Mouse (Mus musculus) thymus, postnatal 0 days (tissue): ENCODE measurements around the gene Tdrd12. TPM values are rescaled to one million over a fixed set of nuclear protein-coding genes. Genes with fewer than 3 reads are reported as not detected.
"Not testable (repeated sequence)": the region's sequence is repeated elsewhere in the genome, so short reads cannot be mapped to it uniquely, and the experiment has no call there.

Experiments
- DNase-seq: peaks from one replicate; pipeline ENCODE4 v3.0.0-alpha.2; 2015; ENCODE audit warnings: low spot score
- polyA plus RNA-seq: library from polyadenylated mRNA; unstranded; fragments of >200 nt; fragmentation: Nextera tagmentation; extraction: Ambion mirVana; gene quantifications from 2 replicates; pipeline ENCODE4 v1.2.1, GENCODE M21; 2015

Gene Tdrd12
- polyA plus RNA-seq = not detected in 2 replicates

DNA sequence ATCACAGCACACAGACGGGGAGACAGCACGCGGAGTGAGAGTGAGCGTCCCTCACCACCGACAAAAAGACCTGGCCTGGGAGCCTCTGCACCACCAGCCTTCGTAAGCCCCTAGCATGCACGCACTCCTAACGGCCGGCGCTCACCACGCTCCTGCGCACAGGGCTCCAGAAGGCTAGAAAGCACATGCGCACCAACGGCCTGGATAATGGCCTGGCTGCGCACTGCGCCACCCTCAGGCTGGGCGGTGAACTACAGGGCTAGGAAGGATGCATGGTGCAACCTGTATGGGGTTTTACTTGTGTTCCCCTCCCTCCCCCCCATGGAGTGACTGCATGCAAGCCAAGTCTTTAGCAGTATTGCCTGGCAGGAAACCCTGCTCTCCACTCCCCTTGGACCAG is at the start of gene Tdrd12:
Gene Tdrd12, minus strand, starts transcription at position 184 of the 400 bp plus-strand sequence.
- DNase-seq = no peak

DNA sequence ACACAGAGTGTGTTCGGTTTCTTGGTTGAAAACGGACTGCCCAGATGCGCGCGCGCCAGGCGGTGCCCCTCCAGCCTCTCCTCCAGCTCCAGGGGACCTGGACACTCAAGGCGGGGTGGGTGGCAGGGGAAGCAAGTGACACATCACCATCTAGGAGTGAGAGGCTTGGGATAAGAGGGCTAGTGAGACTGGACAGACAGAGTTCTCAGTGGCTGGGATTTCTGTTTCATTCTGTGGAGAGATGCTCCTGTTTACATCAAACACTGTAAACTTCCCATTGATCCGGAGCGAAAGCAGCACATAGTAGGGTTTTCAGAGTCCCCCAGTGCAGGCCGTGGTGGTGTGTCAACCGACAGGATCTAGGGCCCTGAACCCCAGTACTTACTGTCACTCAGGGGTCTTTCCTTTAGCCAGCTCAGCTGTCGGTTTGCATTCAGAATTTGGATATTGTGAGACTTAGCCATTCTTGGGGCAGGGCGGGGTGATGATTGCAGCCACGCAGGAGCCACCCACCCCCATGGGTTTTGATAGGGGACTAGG is 49.4 kb upstream of the Tdrd12 start:
- no peak for DNase-seq

DNA sequence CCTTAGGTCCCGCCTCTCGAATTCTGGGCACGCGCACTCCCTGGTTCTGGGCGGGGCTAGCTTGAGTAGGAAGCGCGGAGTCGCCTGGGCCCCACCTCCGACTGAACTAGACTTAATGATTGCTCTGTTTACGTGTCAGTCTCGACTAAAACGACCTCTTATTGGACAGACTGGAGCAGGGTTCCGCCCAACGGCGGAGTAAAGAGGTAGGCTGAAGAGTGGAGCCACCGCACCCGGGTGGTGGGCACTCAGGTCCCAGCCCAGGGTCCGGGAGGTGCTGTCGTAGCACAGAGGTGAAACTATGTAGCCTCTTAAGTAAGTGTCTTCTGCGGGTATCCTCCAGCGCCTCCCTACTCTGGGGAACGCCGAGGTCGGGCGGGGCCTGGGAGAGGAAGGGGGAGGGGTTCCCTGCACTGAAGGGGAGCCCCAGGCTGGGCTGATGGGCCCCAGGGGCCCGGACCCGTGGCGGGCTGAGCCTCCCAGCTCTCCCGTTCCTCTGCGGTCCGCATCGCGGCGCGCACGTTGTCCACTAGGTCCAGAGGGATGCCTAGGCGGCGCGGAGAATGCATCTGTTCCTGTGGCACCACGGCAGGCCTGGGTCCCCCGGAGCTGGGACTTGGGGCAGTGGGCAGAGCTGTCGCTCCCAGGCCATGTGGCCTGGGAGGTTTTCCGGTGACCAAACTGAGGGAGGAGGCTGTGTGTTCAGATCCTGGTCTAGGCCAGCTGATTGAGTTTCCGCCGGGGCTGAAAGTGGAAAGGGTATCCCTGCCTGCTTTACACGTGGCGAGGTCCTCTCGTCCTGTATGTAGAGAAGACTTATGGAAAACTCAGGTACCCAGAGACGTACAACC is 48.7 kb upstream of the Tdrd12 start, which contains the start of gene Ankrd27:
Gene Ankrd27, plus strand, starts transcription at position 190 of the 851 bp plus-strand sequence.
- DNase-seq = peak; percentile 95

DNA sequence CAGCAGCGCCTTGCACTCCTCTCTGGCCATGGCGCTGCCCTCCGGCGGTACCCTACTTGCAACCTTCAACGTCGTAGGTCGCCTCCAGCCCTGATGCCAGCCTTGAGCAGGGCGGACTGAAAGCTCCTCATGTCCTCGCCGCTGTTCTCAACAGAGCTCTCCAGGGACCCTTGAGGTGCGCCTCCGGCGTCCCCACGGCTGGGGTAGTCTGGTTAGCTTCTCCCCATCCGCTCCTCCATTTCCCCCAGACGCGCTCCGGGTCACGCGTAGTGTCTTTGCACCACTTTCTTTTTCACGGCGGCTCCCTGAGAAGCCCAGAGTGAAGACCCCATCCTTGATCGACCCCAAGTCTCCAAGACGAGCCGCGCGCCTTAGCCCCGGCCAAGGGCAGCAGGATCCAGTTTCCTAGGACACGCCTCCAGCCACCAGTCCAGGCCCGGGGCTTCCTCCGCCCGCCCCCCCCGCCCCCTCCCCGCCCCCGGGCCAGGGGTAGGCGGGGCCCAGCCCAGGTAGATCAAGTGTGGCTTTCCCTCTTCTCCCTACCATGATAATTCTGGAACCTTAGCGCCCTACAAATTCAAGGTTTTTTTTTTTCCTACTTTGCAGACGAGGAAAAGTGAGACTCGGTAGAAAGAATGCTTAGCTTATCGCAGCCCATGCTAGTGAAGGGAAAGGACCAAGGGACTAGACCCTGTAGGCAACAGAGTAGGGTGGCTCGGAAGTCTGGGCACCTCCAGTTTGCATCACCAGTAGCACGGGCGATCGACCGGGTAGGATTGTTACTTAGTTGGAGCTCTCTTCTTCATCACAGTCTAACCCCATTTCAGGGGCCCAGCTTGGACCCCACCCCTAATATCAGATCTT is 47.9 kb upstream of the Tdrd12 start, which contains the start of gene Rgs9bp:
Gene Rgs9bp, minus strand, starts transcription at position 392 of the 864 bp plus-strand sequence.
- peak; percentile 50 for DNase-seq

- DNase-seq = peak; percentile 45
These were observed 47.2 kb upstream of the Tdrd12 start for GRCm38 (mm10) chr7:35584786-35585190.

DNA sequence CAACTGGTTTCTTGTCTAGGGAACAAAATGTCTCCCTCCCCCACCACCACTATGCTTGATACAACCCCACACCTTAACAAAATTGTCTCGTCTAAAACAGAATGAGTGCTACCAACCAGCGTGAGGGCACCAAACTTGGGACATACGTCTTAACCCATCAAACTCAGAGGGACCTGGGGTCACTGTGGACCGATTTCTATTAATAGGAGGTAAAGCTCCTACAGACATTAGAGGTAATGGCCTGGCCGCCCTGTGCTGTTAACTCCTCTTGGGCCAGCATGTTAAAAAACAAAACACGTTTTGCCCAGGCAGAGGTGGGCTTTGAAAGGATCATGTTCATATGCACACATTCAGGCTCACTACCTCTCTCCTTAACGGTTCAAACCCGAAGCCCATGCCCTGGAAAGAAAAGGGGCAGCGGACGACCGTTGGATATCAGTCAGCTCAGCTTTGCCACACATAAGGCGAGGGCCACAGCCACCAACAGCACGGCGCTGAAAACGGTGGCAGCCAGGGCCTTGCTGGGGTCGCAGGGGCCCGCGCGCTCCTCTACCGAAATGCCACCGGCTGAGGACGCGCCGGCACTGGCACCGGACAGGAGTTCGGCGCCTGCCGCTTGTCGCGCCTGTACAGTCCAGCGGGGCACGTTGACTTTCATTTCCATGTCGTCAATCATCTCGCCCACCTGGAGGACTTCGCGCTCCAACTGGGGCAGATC is 46.7 kb upstream of the Tdrd12 start:
- no peak for DNase-seq

- DNase-seq = no peak
These were observed 46.0 kb upstream of the Tdrd12 start for GRCm38 (mm10) chr7:35583476-35584025.

- peak; percentile 22 for DNase-seq
These were observed 45.2 kb upstream of the Tdrd12 start for GRCm38 (mm10) chr7:35582719-35583118.

GRCm38 (mm10) chr7:35579849-35580248 is 42.3 kb upstream of the Tdrd12 start:
- DNase-seq = peak; percentile 54

GRCm38 (mm10) chr7:35570883-35571282 is 33.3 kb upstream of the Tdrd12 start:
- DNase-seq = not testable (repeated sequence)

DNA sequence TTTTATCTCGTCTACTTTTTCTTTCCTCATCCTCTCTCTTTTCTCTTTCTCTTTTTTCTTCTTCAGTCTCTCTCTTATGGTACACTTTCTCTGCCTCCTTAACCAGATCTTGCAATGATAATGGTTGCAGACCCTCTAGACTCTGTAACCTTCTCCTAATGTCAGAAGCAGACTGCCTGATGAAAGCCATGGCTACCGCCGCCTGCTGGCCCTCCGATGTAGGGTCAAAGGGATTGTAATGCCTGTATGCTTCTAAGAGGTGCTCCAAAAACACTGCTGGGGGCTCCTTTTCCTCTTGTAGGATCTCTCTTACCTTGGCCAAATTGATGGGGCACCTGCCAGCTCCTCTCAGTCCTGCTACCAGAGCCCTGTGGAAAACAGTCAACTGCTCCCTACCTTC is 32.2 kb upstream of the Tdrd12 start:
- not testable (repeated sequence) for DNase-seq

GRCm38 (mm10) chr7:35565965-35566364 is 28.4 kb upstream of the Tdrd12 start:
- DNase-seq = not testable (repeated sequence)

DNA sequence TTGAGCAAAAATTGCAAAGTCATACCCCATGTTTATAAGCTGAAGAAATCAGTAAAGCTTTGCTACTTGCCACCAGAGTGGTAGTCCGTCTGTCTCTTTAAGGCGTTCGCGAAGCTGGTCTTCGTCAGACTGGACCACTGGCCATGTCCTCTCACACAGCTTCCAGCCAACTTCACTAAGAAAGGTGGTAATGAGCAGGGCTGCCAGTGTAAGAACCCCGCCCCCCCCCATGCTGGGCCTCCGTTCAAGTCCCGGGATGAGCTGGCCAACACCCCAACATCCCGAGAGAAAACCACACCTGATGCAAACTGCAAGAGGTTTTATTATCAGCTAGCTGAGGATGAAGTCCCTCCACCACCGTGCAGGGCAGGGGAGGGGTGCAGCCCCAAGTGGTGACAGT is 27.3 kb upstream of the Tdrd12 start:
- DNase-seq = not testable (repeated sequence)

DNA sequence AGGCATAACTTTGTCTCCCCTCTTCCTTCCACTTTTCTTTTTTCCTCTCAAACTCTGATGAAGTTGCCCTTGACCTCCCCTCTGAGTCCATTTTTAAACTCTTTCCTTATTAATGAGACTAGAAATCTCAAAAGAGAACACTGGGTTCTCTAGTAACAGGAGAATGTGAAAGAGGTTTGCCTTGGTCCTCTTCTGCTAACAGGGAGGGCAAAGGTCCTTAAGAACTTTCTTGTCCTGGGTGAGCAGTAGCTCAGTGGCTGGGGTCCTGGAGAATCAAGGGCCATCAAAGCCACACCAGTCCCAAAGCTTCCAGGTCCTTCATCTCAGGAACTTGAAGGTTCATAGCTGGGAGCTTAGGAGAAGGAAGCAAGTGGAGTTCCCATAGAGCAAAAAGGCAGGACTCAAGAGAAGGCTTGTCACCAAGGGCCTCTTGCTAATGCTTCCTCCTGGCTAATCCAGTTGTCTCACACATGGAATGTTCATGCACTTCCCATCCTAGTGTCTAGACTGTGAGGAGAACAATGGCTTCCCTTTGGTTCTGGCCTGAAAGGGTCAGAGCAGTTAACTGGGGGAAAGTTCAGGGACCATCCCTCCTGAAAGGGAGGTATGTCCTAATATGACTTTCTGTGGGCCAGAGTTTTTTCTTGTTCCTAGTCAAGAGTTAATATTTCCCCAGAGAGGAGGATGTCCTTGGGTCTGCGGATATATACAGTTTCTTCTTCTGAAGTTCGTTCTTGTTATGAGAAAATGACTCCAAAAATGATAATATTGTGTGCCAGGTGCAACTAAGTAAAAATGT is 26.7 kb upstream of the Tdrd12 start:
- no peak for DNase-seq

DNA sequence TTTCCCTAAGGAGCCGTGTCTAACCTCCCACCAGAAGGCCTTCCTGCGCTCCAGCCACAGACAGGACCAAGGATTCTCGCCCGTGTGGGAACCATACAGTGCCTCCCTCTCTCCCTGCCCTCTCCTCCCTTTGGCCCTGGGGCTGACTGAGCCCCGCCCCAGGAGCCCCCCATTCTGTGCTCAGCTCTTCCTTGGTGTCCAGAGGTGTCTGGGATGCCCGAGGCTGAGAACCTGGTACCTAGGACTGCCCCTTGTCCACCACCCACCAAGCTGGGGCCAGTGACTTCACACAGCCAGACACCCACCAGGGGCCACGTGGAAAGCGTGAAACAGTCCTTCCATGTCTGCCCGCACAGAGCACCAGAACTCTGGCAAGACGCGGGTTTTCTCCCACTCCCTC is 25.5 kb upstream of the Tdrd12 start:
- no peak for DNase-seq

DNA sequence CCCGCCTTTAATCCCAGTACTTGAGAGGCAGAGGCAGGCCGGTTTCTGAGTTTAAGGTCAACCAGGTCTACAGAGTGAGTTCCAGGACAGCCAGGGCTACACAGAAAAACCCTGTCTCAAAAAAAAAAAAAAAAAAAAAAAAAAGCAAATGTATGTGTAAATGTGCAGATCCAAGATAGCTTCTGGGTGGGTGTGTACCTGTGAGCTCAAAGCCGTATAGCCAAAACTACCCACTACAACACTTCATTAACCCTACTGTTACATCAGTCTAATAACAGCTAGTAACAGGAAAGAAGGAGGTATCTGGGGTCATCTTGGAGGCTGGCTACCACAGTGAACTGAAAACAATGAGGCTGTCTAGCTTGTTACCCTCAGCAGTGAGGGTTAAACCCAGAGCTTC is 22.3 kb upstream of the Tdrd12 start:
- DNase-seq = no peak

DNA sequence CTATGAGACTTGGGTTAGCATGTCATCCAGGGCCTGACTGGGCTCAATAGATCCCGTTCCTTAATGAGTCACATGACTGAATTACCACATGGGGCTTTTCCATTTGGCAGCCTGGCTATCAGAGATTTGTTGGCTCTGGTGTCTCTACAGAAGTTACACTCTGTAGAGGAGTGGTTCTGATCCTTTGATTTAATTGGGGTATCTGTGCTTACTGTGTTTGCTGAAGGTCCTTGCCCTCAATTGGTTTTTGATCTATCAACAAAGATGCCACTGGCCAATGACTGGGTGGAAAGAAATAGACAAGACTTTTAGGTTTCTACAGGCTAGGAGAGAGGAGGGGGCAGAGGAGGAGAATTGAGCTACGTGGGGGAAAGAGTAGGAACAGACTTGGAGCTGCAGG is 21.1 kb upstream of the Tdrd12 start:
- no peak for DNase-seq

DNA sequence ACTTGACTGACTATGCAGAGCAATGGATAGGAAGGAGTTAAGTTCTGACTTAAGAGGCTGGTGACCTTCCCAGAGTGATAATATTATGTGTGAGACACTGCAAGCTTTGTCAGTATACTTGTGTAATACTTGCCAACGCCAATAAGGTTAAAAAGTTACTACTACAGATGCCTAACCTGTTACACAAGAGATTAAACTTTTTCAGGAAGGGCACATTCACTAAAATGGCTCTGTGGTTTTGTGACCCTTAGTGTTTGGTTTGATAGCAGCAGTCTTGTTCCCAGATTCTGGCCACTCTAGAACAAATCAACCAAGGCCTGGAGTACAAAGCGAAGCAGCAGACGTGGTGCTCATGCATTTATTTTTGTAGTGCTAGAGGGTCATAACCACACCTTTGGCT is 20.0 kb upstream of the Tdrd12 start:
- DNase-seq = no peak

DNA sequence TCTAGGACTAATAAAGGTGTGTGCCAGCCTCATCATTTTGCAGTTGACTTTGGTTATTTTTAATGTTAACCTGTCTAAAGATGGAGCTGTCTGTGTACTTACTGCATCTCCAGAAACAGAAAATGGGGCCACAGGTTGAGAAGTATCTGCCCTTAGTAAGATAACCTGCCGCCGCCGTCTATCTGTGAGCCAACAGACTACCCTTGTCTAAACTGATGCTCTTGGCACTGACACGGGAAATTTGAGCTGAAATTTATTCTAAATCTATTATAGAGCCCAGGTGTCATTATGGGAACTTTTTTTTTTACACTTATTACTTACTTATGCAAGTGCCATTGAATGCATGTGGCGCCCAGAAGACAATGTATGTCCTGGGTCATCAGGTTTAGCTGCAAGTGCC is 19.4 kb upstream of the Tdrd12 start:
- DNase-seq = no peak

GRCm38 (mm10) chr7:35556205-35556603 is 18.7 kb upstream of the Tdrd12 start, which contains the start of gene Nudt19:
Nudt19 (minus strand) TSS chr7:35556304.
- DNase-seq = no peak
